Mouse (Mus musculus) C2C12 (cell line): Measurements from ENCODE around the gene Olfr291.

ENCODE experiments used
- CEBPB ChIP-seq: IDR thresholded peaks from one replicate; pipeline ENCODE4 v1.6.1; 2011; ENCODE audit warnings: low read depth, mild to moderate bottlenecking, control low read depth, moderate library complexity
- CTCF ChIP-seq: IDR thresholded peaks from one replicate; pipeline ENCODE4 v1.5.1; 2011; ENCODE audit not compliant: control insufficient read depth, insufficient read depth, insufficient read length
- FOSL1 ChIP-seq: IDR thresholded peaks from one replicate; pipeline ENCODE4 v1.8.0; 2011; ENCODE audit warnings: mild to moderate bottlenecking, low read length; ENCODE audit not compliant: poor library complexity, insufficient read depth, severe bottlenecking
- USF1 ChIP-seq: IDR thresholded peaks from one replicate; pipeline ENCODE4 v1.6.1; 2011; ENCODE audit warnings: low read depth, mild to moderate bottlenecking, control low read depth, moderate library complexity

DNA sequence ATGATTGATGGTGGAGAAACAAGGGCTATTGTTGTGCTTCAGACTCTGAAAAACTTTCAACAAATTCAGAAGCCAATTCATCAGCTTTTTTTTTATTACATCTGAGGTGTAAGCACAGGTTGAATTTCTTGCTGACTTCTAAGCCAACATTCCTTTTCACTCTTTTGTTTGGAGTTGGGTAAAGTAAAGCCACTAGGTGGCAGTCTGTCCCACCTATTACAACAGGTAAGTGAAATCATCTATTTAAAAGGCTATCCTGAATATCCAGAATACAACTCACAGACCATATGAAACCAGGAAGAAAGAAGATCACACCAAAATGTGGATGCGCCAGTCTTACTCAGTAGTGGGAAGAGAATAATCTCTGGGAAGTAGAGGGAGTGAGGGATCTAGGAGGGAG lies 31.2 kb downstream of the Olfr291 start:
- TF ChIP-seq CTCF, result no peak
- no peak for TF ChIP-seq FOSL1
- TF ChIP-seq USF1, result no peak
- TF ChIP-seq CEBPB, result no peak
